Mouse (Mus musculus) MEL (cell line): ENCODE measurements around the gene Pdcd5. TPM values are rescaled to one million over a fixed set of nuclear protein-coding genes. Genes with fewer than 3 reads are reported as not detected.

ENCODE experiments used
- DNase-seq: peaks from one replicate; pipeline ENCODE4 v3.0.0; 2011; ENCODE audit warnings: low read depth, low spot score
- H3K27ac ChIP-seq: 2 replicates; pipeline ENCODE4 v1.5.1; 2012; ENCODE audit warnings: low read depth, mild to moderate bottlenecking, control low read depth, low read length, moderate library complexity; ENCODE audit not compliant: control insufficient read depth
- H3K27me3 ChIP-seq, 2 experiments: fragments of 150-350 bp in 1 of 2; sonication (generic) in 1 of 2; 2 replicates each; pipeline ENCODE4 v1.6.1; 2012; ENCODE audit warnings: low read length in 2 of 2, mild to moderate bottlenecking in 2 of 2, improper control_type of control experiment in 1 of 2, moderate library complexity in 1 of 2; ENCODE audit not compliant: insufficient read depth in 2 of 2, control insufficient read depth in 1 of 2
- H3K36me3 ChIP-seq, 2 experiments: 2 replicates each; pipeline ENCODE4 v1.6.1; 2012 to 2014; ENCODE audit warnings: low read length in 2 of 2, improper control_type of control experiment in 1 of 2, inconsistent platforms in 1 of 2, mild to moderate bottlenecking in 1 of 2; ENCODE audit not compliant: insufficient read depth in 2 of 2, control insufficient read depth in 1 of 2
- H3K4me1 ChIP-seq, 2 experiments: fragments of 150-350 bp in 1 of 2; sonication (generic) in 1 of 2; 2 replicates each; pipeline ENCODE4 v1.6.1; 2012; ENCODE audit warnings: low read length in 2 of 2, improper control_type of control experiment in 1 of 2, mild to moderate bottlenecking in 1 of 2; ENCODE audit not compliant: insufficient read depth in 2 of 2, control insufficient read depth in 1 of 2
- H3K4me3 ChIP-seq, 2 experiments: fragments of 150-350 bp in 1 of 2; sonication (generic) in 1 of 2; 2 replicates each; pipeline ENCODE4 v1.5.1; 2012; ENCODE audit warnings: low read depth in 2 of 2, low read length in 2 of 2, mild to moderate bottlenecking in 2 of 2, moderate library complexity in 2 of 2, control low read depth in 1 of 2, improper control_type of control experiment in 1 of 2; ENCODE audit not compliant: control insufficient read depth in 1 of 2, insufficient read depth in 1 of 2
- H3K79me2 ChIP-seq: 2 replicates; pipeline ENCODE4 v1.6.1; 2012; ENCODE audit warnings: mild to moderate bottlenecking, low read length, moderate library complexity; ENCODE audit not compliant: control insufficient read depth, poor library complexity, insufficient read depth
- H3K9ac ChIP-seq: 2 replicates; pipeline ENCODE4 v1.6.1; 2012; ENCODE audit warnings: low read depth, mild to moderate bottlenecking, control low read depth, low read length, moderate library complexity; ENCODE audit not compliant: control insufficient read depth, poor library complexity, severe bottlenecking
- H3K9me3 ChIP-seq: fragments of 150-350 bp; sonication (generic); replicated peaks from 2 replicates; pipeline ENCODE4 v1.6.1; 2012; ENCODE audit warnings: mild to moderate bottlenecking, low read length, improper control_type of control experiment, moderate library complexity; ENCODE audit not compliant: insufficient read depth
- CHD2 ChIP-seq: IDR thresholded peaks from 2 replicates; pipeline ENCODE4 v1.6.1; 2011; ENCODE audit warnings: low read length, improper control_type of control experiment
- CTCF ChIP-seq, 3 experiments: IDR thresholded peaks in 2 of 3; conservative IDR thresholded peaks in 1 of 3; 2 replicates each; pipeline ENCODE4 v1.5.1; 2011 to 2012; ENCODE audit warnings: low read length in 3 of 3, low read depth in 2 of 3, mild to moderate bottlenecking in 2 of 3, improper control_type of control experiment in 1 of 3, inconsistent platforms in 1 of 3, mixed read lengths in 1 of 3, moderate library complexity in 1 of 3; ENCODE audit not compliant: control insufficient read depth in 1 of 3, insufficient read depth in 1 of 3, poor library complexity in 1 of 3, severe bottlenecking in 1 of 3
- E2F4 ChIP-seq: IDR thresholded peaks from 2 replicates; pipeline ENCODE4 v1.6.1; 2011; ENCODE audit warnings: low read depth, low read length, improper control_type of control experiment, borderline replicate concordance
- ELF1 ChIP-seq: IDR thresholded peaks from 2 replicates; pipeline ENCODE4 v1.6.1; 2014; ENCODE audit warnings: low read depth, mild to moderate bottlenecking, inconsistent platforms, low read length, improper control_type of control experiment, moderate library complexity
- EP300 ChIP-seq, 2 experiments: IDR thresholded peaks; 2 replicates each; pipeline ENCODE4 v1.6.1; 2011; ENCODE audit warnings: improper control_type of control experiment in 2 of 2, low read length in 2 of 2, low read depth in 1 of 2, mild to moderate bottlenecking in 1 of 2
- ETS1 ChIP-seq: IDR thresholded peaks from 2 replicates; pipeline ENCODE4 v1.6.1; 2012; ENCODE audit warnings: low read depth, mild to moderate bottlenecking, inconsistent platforms, low read length, improper control_type of control experiment, moderate library complexity
- GABPA ChIP-seq: IDR thresholded peaks from 2 replicates; pipeline ENCODE4 v1.6.1; 2012; ENCODE audit warnings: low read depth, mild to moderate bottlenecking, inconsistent platforms, low read length, improper control_type of control experiment, moderate library complexity
- GATA1 ChIP-seq: IDR thresholded peaks from 2 replicates; pipeline ENCODE4 v1.6.1; 2011; ENCODE audit warnings: low read depth, low read length, improper control_type of control experiment
- JUND ChIP-seq: IDR thresholded peaks from 2 replicates; pipeline ENCODE4 v1.6.1; 2011; ENCODE audit warnings: low read depth, mild to moderate bottlenecking, improper control_type of control experiment, low read length
- KAT2A ChIP-seq: conservative IDR thresholded peaks from 2 replicates; pipeline ENCODE4 v1.6.1; 2012; ENCODE audit warnings: low read depth, low read length, improper control_type of control experiment, inconsistent platforms
- MAFK ChIP-seq: IDR thresholded peaks from 2 replicates; pipeline ENCODE4 v1.6.1; 2011; ENCODE audit warnings: low read depth, mild to moderate bottlenecking, low read length, improper control_type of control experiment, borderline replicate concordance
- MAX ChIP-seq: IDR thresholded peaks from 2 replicates; pipeline ENCODE4 v1.6.1; 2011; ENCODE audit warnings: low read length, improper control_type of control experiment
- MAZ ChIP-seq: IDR thresholded peaks from 2 replicates; pipeline ENCODE4 v1.6.1; 2012; ENCODE audit warnings: low read depth, mild to moderate bottlenecking, inconsistent platforms, low read length, improper control_type of control experiment
- MEF2A ChIP-seq: IDR thresholded peaks from 2 replicates; pipeline ENCODE4 v1.6.1; 2014; ENCODE audit warnings: low read depth, mild to moderate bottlenecking, inconsistent platforms, low read length, improper control_type of control experiment; ENCODE audit not compliant: poor library complexity, insufficient replicate concordance, severe bottlenecking; ENCODE audit errors: extremely low read depth
- MXI1 ChIP-seq: IDR thresholded peaks from 2 replicates; pipeline ENCODE4 v1.6.1; 2011; ENCODE audit warnings: mild to moderate bottlenecking, low read depth, low read length, improper control_type of control experiment
- MYB ChIP-seq: IDR thresholded peaks from 2 replicates; pipeline ENCODE4 v1.6.1; 2011; ENCODE audit warnings: mild to moderate bottlenecking, low read depth, low read length, improper control_type of control experiment
- NRF1 ChIP-seq: IDR thresholded peaks from 2 replicates; pipeline ENCODE4 v1.6.1; 2014; ENCODE audit warnings: low read depth, mild to moderate bottlenecking, inconsistent platforms, low read length, improper control_type of control experiment, moderate library complexity; ENCODE audit not compliant: poor library complexity, insufficient read depth, severe bottlenecking
- POLR2A ChIP-seq, 2 experiments: IDR thresholded peaks; 2 replicates each; pipeline ENCODE4 v1.6.1; 2011 to 2012; ENCODE audit warnings: low read length in 2 of 2, mild to moderate bottlenecking in 2 of 2, control low read depth in 1 of 2, improper control_type of control experiment in 1 of 2, low read depth in 1 of 2, moderate library complexity in 1 of 2; ENCODE audit not compliant: control insufficient read depth in 1 of 2, insufficient read depth in 1 of 2, poor library complexity in 1 of 2
- RAD21 ChIP-seq: IDR thresholded peaks from 2 replicates; pipeline ENCODE4 v1.6.1; 2011; ENCODE audit warnings: mild to moderate bottlenecking, low read depth, low read length, improper control_type of control experiment
- RCOR1 ChIP-seq: IDR thresholded peaks from 2 replicates; pipeline ENCODE4 v1.6.1; 2012; ENCODE audit warnings: low read depth, mild to moderate bottlenecking, inconsistent platforms, low read length, improper control_type of control experiment
- SMC3 ChIP-seq: IDR thresholded peaks from 2 replicates; pipeline ENCODE4 v1.6.1; 2011; ENCODE audit warnings: low read depth, low read length, improper control_type of control experiment
- TAL1 ChIP-seq: IDR thresholded peaks from 2 replicates; pipeline ENCODE4 v1.6.1; 2012; ENCODE audit warnings: mild to moderate bottlenecking, inconsistent platforms, low read length, moderate library complexity, mixed read lengths
- TBP ChIP-seq: IDR thresholded peaks from 2 replicates; pipeline ENCODE4 v1.8.0; 2011; ENCODE audit warnings: low read depth, low read length, improper control_type of control experiment
- TCF12 ChIP-seq: IDR thresholded peaks from 2 replicates; pipeline ENCODE4 v1.6.1; 2014; ENCODE audit warnings: low read depth, mild to moderate bottlenecking, inconsistent platforms, low read length, improper control_type of control experiment, moderate library complexity
- UBTF ChIP-seq: IDR thresholded peaks from 2 replicates; pipeline ENCODE4 v1.6.1; 2012; ENCODE audit warnings: low read depth, mild to moderate bottlenecking, inconsistent platforms, low read length, improper control_type of control experiment, moderate library complexity, borderline replicate concordance; ENCODE audit not compliant: insufficient read depth
- USF1 ChIP-seq: IDR thresholded peaks from 2 replicates; pipeline ENCODE4 v1.6.1; 2014; ENCODE audit warnings: low read depth, mild to moderate bottlenecking, inconsistent platforms, low read length, improper control_type of control experiment, moderate library complexity
- USF2 ChIP-seq, 2 experiments: IDR thresholded peaks; 2 replicates each; pipeline ENCODE4 v1.6.1; 2011 to 2012; ENCODE audit warnings: improper control_type of control experiment in 2 of 2, low read length in 2 of 2, borderline replicate concordance in 1 of 2, inconsistent platforms in 1 of 2, low read depth in 1 of 2, mild to moderate bottlenecking in 1 of 2; ENCODE audit not compliant: insufficient read depth in 1 of 2
- ZC3H11A ChIP-seq: IDR thresholded peaks from 2 replicates; pipeline ENCODE4 v1.6.1; 2012; ENCODE audit warnings: low read depth, mild to moderate bottlenecking, inconsistent platforms, low read length, improper control_type of control experiment
- ZNF384 ChIP-seq: IDR thresholded peaks from 2 replicates; pipeline ENCODE4 v1.6.1; 2012; ENCODE audit warnings: low read depth, mild to moderate bottlenecking, inconsistent platforms, low read length, improper control_type of control experiment
- polyA plus RNA-seq, 2 experiments: library from polyadenylated mRNA; stranded (reverse) in 1 of 2; unstranded in 1 of 2; fragments of >175 nt in 1 of 2; fragments of >200 nt in 1 of 2; gene quantifications; 2 replicates each; pipeline versions ENCODE4 v1.2.1 to v1.2.4; 2012; ENCODE audit warnings: low replicate concordance in 2 of 2, low read depth in 1 of 2; ENCODE audit not compliant: insufficient read length in 2 of 2, insufficient read depth in 1 of 2, missing spikeins in 1 of 2
- total RNA-seq: library from RNA; depleted of rRNA; stranded (reverse); fragments of 300-350 nt; gene quantifications from 2 replicates; pipeline ENCODE4 v1.2.3, GENCODE M21; 2012

Pdcd5 gene
- total and polyA plus RNA-seq, 3 experiments, result 118 to 1,267 (median 221) TPM

GRCm38 (mm10) chr7:35636874-35637273, 10.4 kb downstream of the Pdcd5 start:
- Histone ChIP-seq H3K79me2 (no peaks in the 10 kb centered on the region), H3K4me3 (no peak overlapping the region), H3K9ac (no peak overlapping the region), H3K27ac (no peak overlapping the region), H3K36me3 (peaks cover 0 to 12% of the 10 kb centered on the region in 2 experiments; a peak in 2 of 4 replicates), H3K27me3 (no peaks in the 10 kb centered on the region), H3K4me1 (no peaks in the 10 kb centered on the region), H3K9me3 (no peaks in the 10 kb centered on the region)
- TF ChIP-seq ZNF384, result no peak
- no peak for TF ChIP-seq MYB
- no peak for TF ChIP-seq MAZ
- no peak for TF ChIP-seq JUND
- no peak for TF ChIP-seq RCOR1
- no peak for TF ChIP-seq TAL1
- TF ChIP-seq E2F4, result no peak
- TF ChIP-seq ELF1, result no peak
- TF ChIP-seq MEF2A, result no peak
- TF ChIP-seq KAT2A, result no peak
- no peak for TF ChIP-seq ZC3H11A
- no peak for TF ChIP-seq GABPA
- no peak for TF ChIP-seq MAX
- no peak for TF ChIP-seq EP300 (IDR thresholded peaks at IDR 0.05; ENCODE audit: low read depth in 1 of 2, low read length in 2 of 2)
- TF ChIP-seq GATA1, result no peak
- TF ChIP-seq USF1, result no peak
- TF ChIP-seq UBTF, result no peak
- no peak for DNase-seq

- DNase-seq, result peak; percentile 46
- H3K36me3 ChIP-seq, result peaks cover 0 to 12% of the 10 kb centered on the region in 2 experiments; a peak in 2 of 4 replicates
- no peak overlapping the region for H3K9ac ChIP-seq
- H3K79me2 ChIP-seq, result no peaks in the 10 kb centered on the region
- H3K4me3 ChIP-seq, result no peak overlapping the region
- TF ChIP-seq POLR2A (IDR thresholded peaks at IDR 0.05; ENCODE audit: control insufficient read depth in 1 of 2, insufficient read depth in 1 of 2, low read depth in 1 of 2, low read length in 2 of 2, poor library complexity in 1 of 2), result no peak
- no peak for TF ChIP-seq MAFK
- no peak for TF ChIP-seq MEF2A
- TF ChIP-seq NRF1, result no peak
- peak; percentile 65 for TF ChIP-seq SMC3
- no peak for TF ChIP-seq JUND
- TF ChIP-seq TAL1, result no peak
- no peak for TF ChIP-seq USF2 (IDR thresholded peaks at IDR 0.05; ENCODE audit: borderline replicate concordance in 1 of 2, insufficient read depth in 1 of 2, low read depth in 1 of 2, low read length in 2 of 2)
- no peak for TF ChIP-seq CHD2
- TF ChIP-seq KAT2A, result no peak
- no peak for TF ChIP-seq ELF1
- TF ChIP-seq MXI1, result no peak
- peak; percentile 50 for TF ChIP-seq RAD21
- peak; percentile 62 to 69 (median 65) for TF ChIP-seq CTCF (IDR thresholded peaks at IDR 0.05 in 2 of 3, conservative IDR thresholded peaks at IDR 0.05 in 1 of 3; ENCODE audit: control insufficient read depth in 1 of 3, insufficient read depth in 1 of 3, low read depth in 2 of 3, low read length in 3 of 3, poor library complexity in 1 of 3, severe bottlenecking in 1 of 3)
- no peak for TF ChIP-seq EP300 (IDR thresholded peaks at IDR 0.05; ENCODE audit: low read depth in 1 of 2, low read length in 2 of 2)
- no peak for TF ChIP-seq RCOR1
- TF ChIP-seq GABPA, result no peak
- peak; percentile 26; the same call in 1 of the 2 replicates for TF ChIP-seq ZC3H11A
- TF ChIP-seq TBP, result no peak
- no peak for TF ChIP-seq TCF12
- no peak for TF ChIP-seq ETS1
- no peak for TF ChIP-seq MAZ
- no peaks in the 10 kb centered on the region for H3K4me1 ChIP-seq
- no peaks in the 10 kb centered on the region for H3K27me3 ChIP-seq
- H3K27ac ChIP-seq, result no peak overlapping the region
- no peaks in the 10 kb centered on the region for H3K9me3 ChIP-seq
Measured at GRCm38 (mm10) chr7:35636229-35636628, 11.1 kb downstream of the Pdcd5 start.
